Mouse (Mus musculus) small intestine, adult 2 months (tissue): ENCODE data around the gene Snrk. TPM values are rescaled to one million over a fixed set of nuclear protein-coding genes. Genes with fewer than 3 reads are reported as not detected.

Experiments
- H3K27ac ChIP-seq: fragments of 200-500 bp; 2 replicates; pipeline ENCODE4 v1.5.1; 2012; ENCODE audit warnings: low read depth, low read length, control low read depth, inconsistent platforms; ENCODE audit not compliant: insufficient read depth
- H3K27me3 ChIP-seq: fragments of 200-500 bp; 2 replicates; pipeline ENCODE4 v1.6.1; 2012; ENCODE audit warnings: mild to moderate bottlenecking, moderate library complexity, low read length, inconsistent platforms; ENCODE audit not compliant: control insufficient read depth, insufficient read depth
- H3K36me3 ChIP-seq: fragments of 200-500 bp; 2 replicates; pipeline ENCODE4 v1.6.1; 2012; ENCODE audit warnings: mild to moderate bottlenecking, low read length, control low read depth, inconsistent platforms; ENCODE audit not compliant: control insufficient read depth, insufficient read depth
- H3K4me1 ChIP-seq: fragments of 200-500 bp; 2 replicates; pipeline ENCODE4 v1.6.1; 2012; ENCODE audit warnings: low read length, inconsistent platforms, mixed read lengths; ENCODE audit not compliant: control insufficient read depth, insufficient read depth, insufficient read length
- H3K4me3 ChIP-seq: fragments of 200-500 bp; 2 replicates; pipeline ENCODE4 v1.5.1; 2012; ENCODE audit warnings: low read depth, mild to moderate bottlenecking, control low read depth, inconsistent platforms, low read length, moderate library complexity
- CTCF ChIP-seq: fragments of 200-500 bp; IDR thresholded peaks from 2 replicates; pipeline ENCODE4 v1.5.1; 2012; ENCODE audit warnings: low read depth, mild to moderate bottlenecking, control low read depth, inconsistent platforms, low read length, moderate library complexity, mixed read lengths; ENCODE audit not compliant: insufficient replicate concordance, insufficient read length; ENCODE audit errors: extremely low read depth
- POLR2A ChIP-seq: fragments of 200-500 bp; IDR thresholded peaks from 2 replicates; pipeline ENCODE4 v1.6.1; 2012; ENCODE audit warnings: low read depth, mild to moderate bottlenecking, control low read depth, inconsistent platforms, low read length, moderate library complexity
- WGBS: fragments of 180-500 bp; shearing (Covaris S2); methylation state at CpG from one replicate; pipeline ENCODE4 v1.1.7; 2018; 5-methylcytosine and 5-hydroxymethylcytosine counted together
- polyA plus RNA-seq: library from polyadenylated mRNA; depleted of rRNA; stranded (reverse); fragments of >200 nt; gene quantifications from 2 replicates; pipeline ENCODE4 v1.2.3, GENCODE M21; 2012

The Snrk gene
- polyA plus RNA-seq, 1 experiment, result 52.6 TPM

DNA sequence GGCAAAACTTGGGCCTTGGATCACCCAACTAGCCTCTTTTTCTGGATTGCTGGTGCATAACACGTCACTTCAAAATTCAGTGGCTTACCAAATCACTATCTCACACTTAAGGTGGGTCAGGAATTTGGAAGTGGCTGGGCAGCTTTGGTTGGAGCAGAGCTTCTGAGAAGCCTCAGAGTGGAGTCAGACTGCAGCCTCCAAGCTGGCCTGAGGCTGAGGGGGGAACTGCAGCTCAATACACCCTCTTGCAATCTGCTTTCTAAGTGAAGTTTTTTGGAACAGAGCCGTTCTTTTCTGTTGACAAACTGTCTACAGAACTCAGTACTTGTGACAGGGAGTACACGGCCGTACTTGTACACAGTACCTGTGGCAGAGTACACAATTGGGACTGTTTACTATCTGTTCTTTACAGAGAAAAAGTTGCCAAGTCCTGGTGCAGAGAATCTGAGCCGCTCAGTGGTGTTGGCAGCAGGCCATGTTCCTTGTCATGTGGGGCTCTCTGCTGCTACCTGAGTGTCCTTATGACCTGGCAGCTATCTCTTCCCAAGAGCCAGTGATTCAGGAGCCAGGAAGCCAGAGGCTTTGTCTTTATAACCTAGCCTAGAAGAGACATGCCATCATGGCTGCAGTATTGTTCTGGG lies 78.1 kb downstream of the Snrk start:
- TF ChIP-seq CTCF, result no peak
- no peak for TF ChIP-seq POLR2A
- H3K27ac ChIP-seq, result no peak overlapping the region
- WGBS, result 35% methylated on average over 5 of the region's 5 CpGs
- H3K36me3 ChIP-seq, result no peaks in the 10 kb centered on the region; the same call in 1 of the 2 replicates
- H3K4me1 ChIP-seq, result peaks cover 8% of the 10 kb centered on the region; the same call in 1 of the 2 replicates
- H3K4me3 ChIP-seq, result no peak overlapping the region
- H3K27me3 ChIP-seq, result no peaks in the 10 kb centered on the region

GRCm38 (mm10) chr9:122197021-122197420 lies 80.0 kb downstream of the Snrk start:
- TF ChIP-seq CTCF (no peak), POLR2A (no peak)
- no peak overlapping the region for H3K27ac ChIP-seq
- 86% methylated on average over 5 of the region's 5 CpGs for WGBS
- H3K4me3 ChIP-seq, result no peak overlapping the region
- no peaks in the 10 kb centered on the region for H3K27me3 ChIP-seq
- H3K4me1 ChIP-seq, result peaks cover 8% of the 10 kb centered on the region; the same call in 1 of the 2 replicates
- H3K36me3 ChIP-seq, result peaks cover 5% of the 10 kb centered on the region; the same call in 1 of the 2 replicates

DNA sequence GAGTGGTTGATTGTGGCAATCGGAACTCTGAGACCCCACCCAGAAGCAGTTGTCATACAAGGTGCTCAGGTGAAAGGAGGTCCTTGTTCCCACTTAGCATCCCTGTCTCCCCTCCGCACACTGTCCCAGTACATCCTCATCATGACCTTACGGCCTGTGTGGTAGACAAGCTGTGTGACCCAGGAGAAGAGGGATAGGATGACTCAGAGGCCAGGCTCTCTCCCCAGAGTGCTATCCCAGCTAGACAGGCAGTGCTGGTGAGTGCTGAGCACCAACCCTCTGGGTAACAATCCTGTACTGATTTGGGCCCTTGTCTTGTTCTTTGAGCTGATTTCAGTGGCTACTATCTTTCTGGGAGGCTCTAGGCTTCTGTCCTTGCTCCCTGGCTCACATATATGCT lies 81.6 kb downstream of the Snrk start:
- Histone ChIP-seq H3K4me3 (no peak overlapping the region), H3K27ac (no peak overlapping the region), H3K27me3 (no peaks in the 10 kb centered on the region), H3K36me3 (peaks cover 5% of the 10 kb centered on the region; the same call in 1 of the 2 replicates), H3K4me1 (peaks cover 8% of the 10 kb centered on the region; the same call in 1 of the 2 replicates)
- TF ChIP-seq CTCF, result no peak
- TF ChIP-seq POLR2A, result no peak
- 78% methylated on average over 3 of the region's 3 CpGs for WGBS

GRCm38 (mm10) chr9:122199253-122199652 lies 82.2 kb downstream of the Snrk start:
- Histone ChIP-seq H3K36me3 (peaks cover 5% of the 10 kb centered on the region; the same call in 1 of the 2 replicates), H3K27me3 (no peaks in the 10 kb centered on the region), H3K27ac (peak overlapping the region; percentile 21; the same call in 1 of the 2 replicates), H3K4me1 (peaks cover 8% of the 10 kb centered on the region; the same call in 1 of the 2 replicates), H3K4me3 (no peak overlapping the region)
- 68% methylated on average over 6 of the region's 6 CpGs for WGBS
- TF ChIP-seq POLR2A, result no peak
- peak; percentile 51; the same call in 1 of the 2 replicates for TF ChIP-seq CTCF

GRCm38 (mm10) chr9:122204508-122204907 lies 87.4 kb downstream of the Snrk start:
- no peak overlapping the region for H3K4me3 ChIP-seq
- TF ChIP-seq CTCF, result peak; percentile 26; the same call in 1 of the 2 replicates
- no peak for TF ChIP-seq POLR2A
- H3K36me3 ChIP-seq, result peaks cover 5% of the 10 kb centered on the region; the same call in 1 of the 2 replicates
- WGBS, result 89% methylated on average over 7 of the region's 7 CpGs
- no peak overlapping the region for H3K27ac ChIP-seq
- no peaks in the 10 kb centered on the region for H3K27me3 ChIP-seq
- no peaks in the 10 kb centered on the region; the same call in 1 of the 2 replicates for H3K4me1 ChIP-seq

- no peaks in the 10 kb centered on the region; the same call in 1 of the 2 replicates for H3K4me1 ChIP-seq
- H3K27me3 ChIP-seq, result no peaks in the 10 kb centered on the region
- H3K27ac ChIP-seq, result no peak overlapping the region
- 44% methylated on average over 11 of the region's 11 CpGs for WGBS
- TF ChIP-seq CTCF (no peak), POLR2A (no peak)
- peaks cover 4% of the 10 kb centered on the region; the same call in 1 of the 2 replicates for H3K36me3 ChIP-seq
- no peak overlapping the region for H3K4me3 ChIP-seq
Observed at GRCm38 (mm10) chr9:122205543-122206200, 88.6 kb downstream of the Snrk start.

DNA sequence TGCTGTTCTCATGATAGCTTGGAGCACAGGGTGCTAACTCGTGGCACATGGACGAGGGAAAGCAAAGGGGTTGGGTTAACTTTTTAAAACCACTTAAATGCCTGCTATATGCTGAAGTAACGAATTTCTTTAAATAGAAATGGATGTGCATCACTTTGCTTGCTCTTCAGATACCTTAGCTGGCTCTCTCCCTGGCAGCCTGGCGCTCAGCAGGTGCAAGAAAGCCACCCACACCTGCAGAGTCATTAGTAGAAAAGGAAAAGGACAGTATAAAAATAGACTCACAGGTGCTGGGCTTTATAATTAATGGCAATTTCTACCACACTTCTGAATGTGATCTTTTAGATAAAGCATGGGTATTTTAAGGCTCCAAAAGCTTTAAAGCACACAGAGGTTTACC lies 91.2 kb downstream of the Snrk start:
- no peak overlapping the region for H3K4me3 ChIP-seq
- 80% methylated on average over 4 of the region's 4 CpGs for WGBS
- H3K27ac ChIP-seq, result no peak overlapping the region
- TF ChIP-seq POLR2A, result no peak
- no peak for TF ChIP-seq CTCF
- H3K36me3 ChIP-seq, result no peaks in the 10 kb centered on the region
- H3K27me3 ChIP-seq, result no peaks in the 10 kb centered on the region
- no peaks in the 10 kb centered on the region; the same call in 1 of the 2 replicates for H3K4me1 ChIP-seq
